Mouse (Mus musculus): ENCODE results near the gene Cbx8.

Gene Cbx8

DNA sequence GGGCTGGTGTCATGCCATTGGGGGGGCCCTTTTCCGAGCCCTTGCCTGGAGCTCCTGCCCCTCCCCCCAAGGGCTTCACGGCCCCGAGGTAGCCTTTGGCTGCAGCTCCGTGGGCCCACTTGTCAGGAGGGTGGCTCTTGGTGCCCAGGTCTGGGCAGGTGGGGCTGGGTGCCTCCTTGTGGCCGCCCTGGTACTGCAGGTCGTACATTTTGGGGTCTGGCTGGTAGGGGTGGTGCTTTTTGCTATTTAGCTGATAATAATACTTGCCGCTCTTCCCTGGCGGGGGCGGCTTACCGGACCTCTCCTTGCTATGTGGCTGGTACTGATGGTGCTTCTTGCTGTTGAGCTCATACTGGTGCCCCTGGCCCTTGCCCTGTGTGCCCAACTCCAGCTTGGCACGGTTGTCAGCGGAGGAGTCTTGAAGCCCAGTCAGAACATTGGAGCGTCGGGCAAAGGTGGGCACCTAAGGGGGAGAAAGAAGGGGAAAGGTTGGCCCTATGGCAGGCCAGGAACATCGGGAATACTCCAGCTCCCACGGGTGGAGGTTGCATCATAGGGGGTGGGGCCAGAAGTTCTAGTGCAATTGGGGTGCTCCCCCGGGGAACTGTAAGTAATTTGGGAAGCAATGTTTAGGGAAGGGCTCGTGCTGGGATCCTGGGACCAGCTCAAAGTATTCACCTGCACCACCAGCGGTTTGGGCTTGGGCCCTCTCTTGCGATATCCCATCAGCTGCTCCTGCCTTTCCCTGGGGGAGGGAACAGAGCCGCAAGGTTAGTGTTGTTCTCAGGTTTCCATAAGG lies 41.3 kb upstream of the Cbx8 start:
- H3K27me3 ChIP-seq (ENCODE audit: control insufficient read depth, insufficient read depth, low read length, poor library complexity, severe bottlenecking), result no peaks in the 10 kb centered on the region
- H3K36me3 ChIP-seq (ENCODE audit: control insufficient read depth, insufficient read depth, low read length, poor library complexity, severe bottlenecking), result peaks cover 4% of the 10 kb centered on the region
- DNase-seq (ENCODE audit: low read depth, low spot score), result peak; percentile 73

- DNase-seq (ENCODE audit: low read depth, low spot score), result no peak
- Histone ChIP-seq H3K36me3 (ENCODE audit: control insufficient read depth, insufficient read depth, low read length, poor library complexity, severe bottlenecking) (peaks cover 4% of the 10 kb centered on the region), H3K27me3 (ENCODE audit: control insufficient read depth, insufficient read depth, low read length, poor library complexity, severe bottlenecking) (no peaks in the 10 kb centered on the region)
Measured at GRCm38 (mm10) chr11:119081148-119081838, 40.5 kb upstream of the Cbx8 start.

- Histone ChIP-seq H3K36me3 (ENCODE audit: control insufficient read depth, insufficient read depth, low read length, poor library complexity, severe bottlenecking) (peaks cover 4% of the 10 kb centered on the region), H3K27me3 (ENCODE audit: control insufficient read depth, insufficient read depth, low read length, poor library complexity, severe bottlenecking) (no peaks in the 10 kb centered on the region)
- DNase-seq (ENCODE audit: low read depth, low spot score), result no peak
Measured at GRCm38 (mm10) chr11:119080461-119081147, 39.8 kb upstream of the Cbx8 start.

DNA sequence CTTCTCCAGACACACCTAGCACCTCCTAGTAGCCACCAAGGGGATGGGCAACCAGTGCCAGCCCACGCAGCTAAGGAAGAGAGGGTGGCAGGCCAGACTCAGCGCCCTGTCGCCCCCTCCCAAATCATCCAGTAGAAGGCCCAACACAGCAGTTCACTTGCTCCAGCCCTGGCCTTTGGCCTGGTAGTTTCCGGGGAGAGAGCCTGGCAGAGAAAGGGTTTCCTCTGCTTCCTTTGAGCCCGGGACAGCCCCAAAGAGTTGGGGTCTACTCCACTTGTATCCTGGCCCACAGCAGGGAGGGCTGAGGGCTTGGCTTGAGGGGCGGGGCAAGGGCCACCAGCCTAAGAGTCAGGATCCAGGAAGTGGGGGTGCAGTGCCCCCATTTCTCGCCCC lies 38.7 kb upstream of the Cbx8 start:
- Histone ChIP-seq H3K27me3 (ENCODE audit: control insufficient read depth, insufficient read depth, low read length, poor library complexity, severe bottlenecking) (no peaks in the 10 kb centered on the region), H3K36me3 (ENCODE audit: control insufficient read depth, insufficient read depth, low read length, poor library complexity, severe bottlenecking) (peaks cover 4% of the 10 kb centered on the region)
- DNase-seq (ENCODE audit: low read depth, low spot score), result no peak

- peaks cover 4% of the 10 kb centered on the region for H3K36me3 ChIP-seq (ENCODE audit: control insufficient read depth, insufficient read depth, low read length, poor library complexity, severe bottlenecking)
- no peaks in the 10 kb centered on the region for H3K27me3 ChIP-seq (ENCODE audit: control insufficient read depth, insufficient read depth, low read length, poor library complexity, severe bottlenecking)
- DNase-seq (ENCODE audit: low read depth, low spot score), result no peak
Measured at GRCm38 (mm10) chr11:119078691-119079444, 38.1 kb upstream of the Cbx8 start.

DNA sequence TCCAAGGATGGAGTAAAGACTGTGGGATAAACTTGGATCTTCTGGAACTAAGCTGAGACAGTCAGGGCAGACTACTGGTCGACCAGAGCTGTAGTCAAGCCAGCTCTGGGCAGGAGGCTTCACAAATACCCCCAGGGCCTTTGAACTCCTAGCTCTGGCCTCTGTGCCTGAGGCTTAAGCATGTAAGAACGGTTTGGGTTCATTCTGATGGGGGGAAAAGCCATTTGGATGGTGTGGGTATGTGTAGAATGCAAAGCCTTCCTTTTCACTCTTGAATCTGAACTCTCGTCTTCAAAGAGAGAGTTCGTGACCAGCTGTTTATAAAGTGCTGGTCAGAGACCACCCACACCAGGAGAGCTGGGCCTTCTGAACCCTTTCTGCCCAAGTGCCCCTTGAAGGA lies 37.0 kb upstream of the Cbx8 start:
- H3K36me3 ChIP-seq (ENCODE audit: control insufficient read depth, insufficient read depth, low read length, poor library complexity, severe bottlenecking), result peaks cover 4% of the 10 kb centered on the region
- no peak for DNase-seq (ENCODE audit: low read depth, low spot score)
- H3K27me3 ChIP-seq (ENCODE audit: control insufficient read depth, insufficient read depth, low read length, poor library complexity, severe bottlenecking), result no peaks in the 10 kb centered on the region

DNA sequence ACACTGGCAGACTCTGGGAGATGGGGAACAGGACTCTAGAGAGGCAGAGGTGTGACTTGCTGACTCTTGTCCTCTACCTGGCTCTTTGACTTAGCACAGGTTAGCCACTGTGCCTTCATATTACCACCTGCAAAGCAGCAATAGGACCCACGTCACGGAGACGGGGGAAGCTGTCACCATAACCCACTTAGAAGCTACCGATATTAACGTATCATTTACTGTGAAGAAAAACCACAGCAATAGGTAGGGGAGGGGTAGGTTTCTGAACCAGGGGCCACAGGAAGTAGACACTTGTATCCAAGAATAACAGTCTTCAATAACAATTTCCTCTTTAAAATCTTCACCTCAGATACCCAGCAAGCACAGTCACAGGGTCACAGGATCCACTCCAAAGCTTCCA lies 35.0 kb upstream of the Cbx8 start:
- Histone ChIP-seq H3K36me3 (ENCODE audit: control insufficient read depth, insufficient read depth, low read length, poor library complexity, severe bottlenecking) (no peaks in the 10 kb centered on the region), H3K27me3 (ENCODE audit: control insufficient read depth, insufficient read depth, low read length, poor library complexity, severe bottlenecking) (no peaks in the 10 kb centered on the region)
- peak; percentile 58 for DNase-seq (ENCODE audit: low read depth, low spot score)

DNA sequence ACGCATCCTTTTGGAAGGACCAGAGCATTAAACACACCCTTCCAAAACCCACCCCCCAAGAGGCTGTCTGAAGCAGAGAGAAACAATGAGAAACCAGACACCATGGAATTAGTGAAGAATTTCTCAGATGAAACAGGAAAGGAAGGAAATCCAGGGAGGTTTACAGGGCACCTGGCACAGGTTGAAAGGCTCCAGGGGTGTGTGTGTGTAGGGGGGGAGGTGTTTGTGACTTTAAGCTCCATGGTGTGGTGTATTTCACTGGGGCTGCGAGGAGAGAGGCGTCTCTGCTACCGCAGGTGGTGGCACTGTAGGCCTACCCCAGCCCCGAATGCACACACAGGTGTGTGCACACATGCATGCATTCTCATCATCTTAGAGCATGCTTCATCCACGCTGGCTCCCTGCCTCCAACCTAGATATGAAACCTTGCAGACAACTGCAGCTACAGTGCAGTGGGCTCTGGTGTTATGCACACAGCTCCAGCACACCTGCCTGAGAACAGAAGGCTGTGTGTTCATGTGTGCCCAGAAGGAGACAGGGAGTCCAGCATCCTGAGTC lies 33.2 kb upstream of the Cbx8 start:
- no peaks in the 10 kb centered on the region for H3K36me3 ChIP-seq (ENCODE audit: control insufficient read depth, insufficient read depth, low read length, poor library complexity, severe bottlenecking)
- no peaks in the 10 kb centered on the region for H3K27me3 ChIP-seq (ENCODE audit: control insufficient read depth, insufficient read depth, low read length, poor library complexity, severe bottlenecking)
- DNase-seq (ENCODE audit: low read depth, low spot score), result no peak

DNA sequence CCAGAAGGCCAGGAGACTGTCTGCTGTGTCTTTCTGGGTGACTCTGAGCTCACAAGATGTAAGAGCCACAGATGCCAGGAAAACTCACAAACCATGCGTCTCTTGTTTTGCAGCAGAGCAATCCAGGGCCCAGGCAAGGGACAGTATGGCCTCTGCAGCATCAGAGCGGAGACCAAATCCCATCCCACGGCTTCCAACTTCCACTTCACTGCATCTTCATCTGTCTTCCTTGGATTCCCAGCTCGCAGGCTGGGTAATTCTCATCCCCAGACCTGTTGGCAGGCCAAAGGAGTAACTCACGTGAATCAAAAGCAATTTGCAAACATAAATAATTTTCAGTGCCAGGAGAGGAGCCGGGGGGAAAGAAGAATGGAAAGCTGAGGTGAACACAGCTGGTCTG lies 32.2 kb upstream of the Cbx8 start:
- H3K27me3 ChIP-seq (ENCODE audit: control insufficient read depth, insufficient read depth, low read length, poor library complexity, severe bottlenecking), result no peaks in the 10 kb centered on the region
- no peak for DNase-seq (ENCODE audit: low read depth, low spot score)
- no peaks in the 10 kb centered on the region for H3K36me3 ChIP-seq (ENCODE audit: control insufficient read depth, insufficient read depth, low read length, poor library complexity, severe bottlenecking)

- no peaks in the 10 kb centered on the region for H3K27me3 ChIP-seq (ENCODE audit: control insufficient read depth, insufficient read depth, low read length, poor library complexity, severe bottlenecking)
- no peaks in the 10 kb centered on the region for H3K36me3 ChIP-seq (ENCODE audit: control insufficient read depth, insufficient read depth, low read length, poor library complexity, severe bottlenecking)
- DNase-seq (ENCODE audit: low read depth, low spot score), result no peak
Measured at GRCm38 (mm10) chr11:119072239-119072638, 31.5 kb upstream of the Cbx8 start.

DNA sequence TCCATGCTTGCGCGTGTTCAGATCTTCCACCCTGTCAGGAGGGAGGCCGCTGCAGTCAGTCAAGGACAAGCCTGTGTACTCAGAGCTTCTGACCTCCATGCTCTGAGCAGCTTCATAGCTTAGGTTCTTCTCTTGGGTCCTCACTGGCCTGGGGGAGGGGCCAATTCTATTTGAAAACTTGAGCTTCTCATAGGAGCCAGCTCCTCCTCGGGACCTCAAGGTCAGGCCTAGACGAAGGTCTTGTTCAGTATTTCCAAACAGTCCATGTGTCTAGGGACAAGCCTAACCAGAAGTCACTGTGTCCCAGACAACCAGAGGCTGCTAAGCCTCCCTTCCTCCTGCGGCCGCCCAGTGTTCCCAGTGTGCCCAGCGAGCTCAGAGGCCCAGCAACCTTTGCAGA lies 26.1 kb upstream of the Cbx8 start:
- DNase-seq (ENCODE audit: low read depth, low spot score), result no peak
- no peaks in the 10 kb centered on the region for H3K36me3 ChIP-seq (ENCODE audit: control insufficient read depth, insufficient read depth, low read length, poor library complexity, severe bottlenecking)
- H3K27me3 ChIP-seq (ENCODE audit: control insufficient read depth, insufficient read depth, low read length, poor library complexity, severe bottlenecking), result no peaks in the 10 kb centered on the region

DNA sequence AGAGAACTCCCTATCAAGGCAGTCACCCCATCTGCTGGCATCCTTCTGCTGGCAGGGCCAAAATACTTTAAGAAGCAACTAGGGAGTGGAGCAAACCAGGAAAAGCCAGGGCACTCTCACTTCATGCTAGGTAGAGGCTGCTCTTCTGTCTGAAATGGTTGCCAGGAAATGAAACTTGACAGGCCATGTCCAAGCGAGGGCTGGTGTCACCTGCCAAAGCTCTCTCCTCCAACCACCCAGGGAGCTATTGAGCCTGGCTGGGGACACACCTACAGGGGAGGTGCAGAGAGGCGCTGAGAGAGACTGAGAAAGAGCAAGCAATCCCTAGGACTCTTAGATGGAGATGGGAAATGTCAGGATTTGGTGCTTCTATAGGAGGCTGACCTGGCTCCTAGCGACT lies 18.5 kb upstream of the Cbx8 start:
- no peaks in the 10 kb centered on the region for H3K27me3 ChIP-seq (ENCODE audit: control insufficient read depth, insufficient read depth, low read length, poor library complexity, severe bottlenecking)
- H3K36me3 ChIP-seq (ENCODE audit: control insufficient read depth, insufficient read depth, low read length, poor library complexity, severe bottlenecking), result no peaks in the 10 kb centered on the region
- DNase-seq (ENCODE audit: low read depth, low spot score), result peak; percentile 49

DNA sequence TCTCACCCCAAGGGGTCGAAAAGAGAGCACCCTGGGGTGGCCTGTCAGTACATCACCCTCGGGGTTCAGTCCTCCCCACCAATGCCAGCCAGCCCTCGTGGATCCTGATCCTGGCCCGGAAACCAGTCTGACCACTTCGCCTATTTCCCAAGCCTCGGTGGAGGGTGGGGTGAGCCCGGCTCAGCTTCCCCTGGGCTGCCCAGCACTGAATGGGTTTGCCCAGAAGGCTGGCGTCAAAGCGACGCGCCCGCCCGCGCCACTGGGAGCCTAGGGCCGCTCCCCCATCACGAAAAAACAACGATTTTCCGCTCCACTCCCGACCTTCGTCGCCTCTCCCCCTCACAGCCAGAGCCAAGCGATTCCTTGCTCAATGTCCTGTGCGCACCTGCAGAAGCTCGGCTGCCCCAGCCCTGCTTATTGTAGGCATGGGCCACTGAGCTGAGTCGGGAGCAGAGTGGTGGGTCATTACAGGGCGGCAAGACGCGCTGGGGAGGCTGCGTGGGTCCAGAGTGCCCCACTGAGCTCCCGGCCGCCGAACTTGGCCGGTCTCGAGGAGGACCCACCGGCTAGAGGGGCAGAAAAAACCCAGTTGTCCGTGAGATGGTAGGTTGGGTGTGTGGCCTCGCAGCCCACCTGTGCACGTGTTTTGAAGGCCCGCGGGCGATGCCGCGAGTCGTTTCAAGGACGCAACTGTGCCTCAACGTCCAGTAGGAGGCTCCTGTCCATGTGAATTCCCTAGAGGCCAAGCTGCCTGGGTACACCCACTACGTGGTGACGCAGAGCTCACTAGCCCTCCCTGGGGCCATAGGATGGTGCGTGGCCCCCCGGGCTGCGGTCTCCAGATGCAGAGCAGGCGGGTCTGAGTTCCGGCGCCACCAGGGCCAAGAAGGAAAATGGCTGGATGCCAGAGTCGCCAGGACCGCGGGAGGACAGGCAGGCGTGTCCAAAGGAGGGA lies 17.5 kb upstream of the Cbx8 start:
- Histone ChIP-seq H3K27me3 (ENCODE audit: control insufficient read depth, insufficient read depth, low read length, poor library complexity, severe bottlenecking) (no peaks in the 10 kb centered on the region), H3K36me3 (ENCODE audit: control insufficient read depth, insufficient read depth, low read length, poor library complexity, severe bottlenecking) (no peaks in the 10 kb centered on the region)
- peak; percentile 34 for DNase-seq (ENCODE audit: low read depth, low spot score)
